Mouse (Mus musculus): ENCODE measurements around the gene Ssbp3. TPM values are rescaled to one million over a fixed set of nuclear protein-coding genes. Genes with fewer than 3 reads are reported as not detected.

Ssbp3 gene
- polyA plus RNA-seq, 1 experiment from 2014 or later = 22.8 TPM

DNA sequence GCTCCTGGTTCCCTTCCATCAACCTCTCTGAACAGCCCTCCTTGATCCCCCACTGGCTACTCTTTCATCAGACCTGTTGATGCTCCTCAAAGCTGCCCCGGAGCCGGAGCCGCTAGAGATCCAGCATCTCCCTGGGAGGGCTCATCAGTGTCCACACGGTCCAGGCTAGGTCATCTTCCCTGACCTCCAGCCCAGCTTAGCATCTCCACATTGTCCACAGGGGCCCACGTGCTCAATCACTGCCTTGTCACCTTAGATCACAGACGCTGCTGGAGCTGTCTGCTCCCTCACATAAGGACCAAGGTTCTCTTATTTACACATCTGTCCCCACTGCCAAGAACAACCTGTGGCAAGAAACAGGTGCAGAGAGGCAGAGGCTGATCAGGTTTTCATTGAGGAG, 9.8 kb upstream of the Ssbp3 start:
- DNase-seq (no peak), ATAC-seq (no peak)
- Histone ChIP-seq H3K36me3 (replicated peaks; ENCODE audit: insufficient read depth, low read length) (no peaks in the 10 kb centered on the region), H3K9me3 (ENCODE audit: low read length) (no peaks in the 10 kb centered on the region), H3K4me2 (ENCODE audit: low read depth, low read length) (no peak overlapping the region), H3K27ac (ENCODE audit: low read depth) (no peak overlapping the region), H3K9ac (replicated peaks) (no peak overlapping the region), H3K27me3 (ENCODE audit: insufficient read depth, low read length) (no peaks in the 10 kb centered on the region), H3K4me1 (ENCODE audit: insufficient read depth) (0 out of 2 replicates have a peak, but pooled peaks cover 3% of the 10 kb centered on the region), H3K4me3 (ENCODE audit: low read depth, low read length) (no peak overlapping the region)
- WGBS (ENCODE audit: insufficient replicate concordance) = 61% methylated on average over 6 of the region's 6 CpGs
- TF ChIP-seq CTCF (IDR thresholded peaks at IDR 0.05; ENCODE audit: low read depth) = no peak
- no peak for TF ChIP-seq EP300 (IDR thresholded peaks at IDR 0.05; ENCODE audit: low read depth)

DNA sequence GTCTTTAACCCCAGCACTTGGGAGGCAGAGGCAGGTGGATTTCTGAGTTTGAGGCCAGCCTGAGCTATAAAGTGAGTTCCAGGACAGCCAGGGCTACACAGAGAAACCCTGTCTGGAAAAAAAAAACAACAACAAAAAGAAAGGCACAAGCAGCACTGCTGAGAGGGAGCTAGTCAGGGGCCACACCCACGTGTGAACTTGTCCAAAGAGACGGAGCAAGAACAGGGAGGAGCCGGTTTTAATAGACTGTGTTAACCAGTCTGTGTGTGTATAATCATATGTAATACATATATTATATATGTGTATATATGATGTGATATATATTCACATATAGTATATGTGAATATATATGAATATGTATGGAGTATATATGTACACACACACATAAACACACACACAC, 8.9 kb upstream of the Ssbp3 start:
- no peak overlapping the region for H3K9ac ChIP-seq (replicated peaks)
- DNase-seq = no peak
- TF ChIP-seq EP300 (IDR thresholded peaks at IDR 0.05; ENCODE audit: low read depth) (no peak), CTCF (IDR thresholded peaks at IDR 0.05; ENCODE audit: low read depth) (no peak)
- H3K9me3 ChIP-seq (ENCODE audit: low read length) = no peaks in the 10 kb centered on the region
- no peaks in the 10 kb centered on the region for H3K27me3 ChIP-seq (ENCODE audit: insufficient read depth, low read length)
- ATAC-seq = no peak
- WGBS (ENCODE audit: insufficient replicate concordance) = 51% methylated on average over 3 of the region's 3 CpGs
- H3K4me1 ChIP-seq (ENCODE audit: insufficient read depth) = 0 out of 2 replicates have a peak, but pooled peaks cover 3% of the 10 kb centered on the region
- no peak overlapping the region for H3K27ac ChIP-seq (ENCODE audit: low read depth)
- no peaks in the 10 kb centered on the region for H3K36me3 ChIP-seq (replicated peaks; ENCODE audit: insufficient read depth, low read length)
- H3K4me3 ChIP-seq (ENCODE audit: low read depth, low read length) = no peak overlapping the region
- no peak overlapping the region for H3K4me2 ChIP-seq (ENCODE audit: low read depth, low read length)

DNA sequence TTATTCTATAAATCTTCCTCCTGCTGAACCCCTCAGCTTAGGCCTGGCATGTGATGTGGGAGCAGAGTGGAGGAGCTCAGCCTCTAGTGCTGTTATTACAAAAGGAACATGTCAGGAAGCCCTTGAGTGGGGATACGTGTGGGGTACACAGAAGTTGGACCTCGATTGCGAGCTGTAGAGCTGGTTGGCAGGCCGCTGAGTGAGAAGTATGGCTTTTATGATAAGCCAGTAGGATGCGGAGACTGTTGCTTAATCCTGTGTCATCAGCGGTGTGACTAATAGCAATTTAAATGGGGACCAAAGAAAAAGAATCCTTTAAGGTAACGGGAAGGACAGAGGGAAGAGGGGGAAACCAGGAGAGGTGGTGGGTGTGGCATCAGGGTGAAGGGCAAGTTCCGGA, 8.3 kb upstream of the Ssbp3 start:
- Histone ChIP-seq H3K4me1 (ENCODE audit: insufficient read depth) (peaks cover 3% of the 10 kb centered on the region; the same call in 1 of the 2 replicates), H3K4me2 (ENCODE audit: low read depth, low read length) (no peak overlapping the region), H3K9ac (replicated peaks) (no peak overlapping the region), H3K27ac (ENCODE audit: low read depth) (no peak overlapping the region), H3K4me3 (ENCODE audit: low read depth, low read length) (no peak overlapping the region), H3K27me3 (ENCODE audit: insufficient read depth, low read length) (no peaks in the 10 kb centered on the region), H3K9me3 (ENCODE audit: low read length) (no peaks in the 10 kb centered on the region), H3K36me3 (replicated peaks; ENCODE audit: insufficient read depth, low read length) (no peaks in the 10 kb centered on the region)
- ATAC-seq (peak; percentile 63), DNase-seq (no peak)
- TF ChIP-seq CTCF (IDR thresholded peaks at IDR 0.05; ENCODE audit: low read depth) (no peak), EP300 (IDR thresholded peaks at IDR 0.05; ENCODE audit: low read depth) (peak; percentile 28; the same call in 1 of the 2 replicates)
- 51% methylated on average over 8 of the region's 8 CpGs for WGBS (ENCODE audit: insufficient replicate concordance)

DNA sequence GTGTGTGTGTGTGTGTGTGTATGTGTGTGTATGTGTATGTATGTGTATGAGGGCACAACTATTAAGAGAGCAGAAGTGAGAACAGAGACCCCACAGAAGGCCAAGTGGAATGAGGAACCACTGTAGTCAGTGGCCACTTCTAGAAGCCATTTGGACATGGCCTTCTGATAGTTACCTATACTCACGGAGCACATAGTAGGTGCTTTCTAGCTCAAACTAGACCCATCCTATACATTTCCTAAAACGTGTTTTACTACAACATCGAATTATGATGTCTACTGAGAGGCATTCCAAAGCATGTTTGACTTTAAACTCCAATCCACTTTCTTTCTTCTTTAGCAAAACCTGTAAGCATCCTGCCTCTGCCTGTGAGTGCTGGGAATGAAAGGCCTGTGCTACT, 4.6 kb upstream of the Ssbp3 start:
- ATAC-seq (no peak), DNase-seq (no peak)
- TF ChIP-seq CTCF (IDR thresholded peaks at IDR 0.05; ENCODE audit: low read depth) (no peak), EP300 (IDR thresholded peaks at IDR 0.05; ENCODE audit: low read depth) (no peak)
- Histone ChIP-seq H3K27ac (ENCODE audit: low read depth) (no peak overlapping the region), H3K36me3 (replicated peaks; ENCODE audit: insufficient read depth, low read length) (no peaks in the 10 kb centered on the region), H3K9ac (replicated peaks) (no peak overlapping the region), H3K4me3 (ENCODE audit: low read depth, low read length) (no peak overlapping the region), H3K9me3 (ENCODE audit: low read length) (no peaks in the 10 kb centered on the region), H3K4me1 (ENCODE audit: insufficient read depth) (peaks cover 29% of the 10 kb centered on the region), H3K27me3 (ENCODE audit: insufficient read depth, low read length) (no peaks in the 10 kb centered on the region), H3K4me2 (ENCODE audit: low read depth, low read length) (no peak overlapping the region)
- 77% methylated on average over 3 of the region's 3 CpGs for WGBS (ENCODE audit: insufficient replicate concordance)

DNA sequence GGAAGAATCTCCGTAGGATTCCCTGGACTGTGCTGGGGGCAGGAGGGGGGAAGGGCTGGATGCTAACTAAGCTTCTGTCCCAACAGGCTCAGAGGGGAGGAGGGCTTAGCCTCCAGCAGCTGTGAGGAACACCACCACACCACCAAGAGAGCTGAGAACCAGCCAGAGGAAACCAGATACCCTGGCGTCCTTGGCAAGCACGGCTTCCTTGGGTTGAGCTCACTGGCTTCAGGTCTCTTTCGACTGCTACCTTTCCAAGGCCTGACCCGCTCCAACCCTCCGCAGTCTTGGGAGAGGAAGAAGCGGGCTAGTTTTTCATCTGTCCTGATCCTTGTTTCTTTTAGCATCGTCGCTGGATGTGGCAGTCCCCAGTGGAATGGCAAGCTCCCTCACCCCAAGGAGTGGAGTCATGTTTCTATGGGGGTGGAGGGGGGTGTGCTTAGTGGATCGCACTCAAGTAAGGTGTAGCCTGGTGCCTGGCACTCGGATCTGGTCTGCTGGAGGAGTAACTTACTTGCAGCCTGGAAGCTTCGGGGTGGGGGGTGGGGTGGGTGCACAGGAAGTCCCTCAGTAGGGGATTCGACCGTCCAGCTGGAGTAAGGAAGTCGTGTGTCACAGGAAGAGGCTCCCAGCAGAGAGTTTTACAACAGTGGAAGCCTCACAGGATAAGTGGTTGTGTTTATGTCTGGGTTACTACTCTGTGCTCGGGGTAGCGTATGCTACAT, 2.6 kb upstream of the Ssbp3 start:
- peak overlapping the region; percentile 21 for H3K4me3 ChIP-seq (ENCODE audit: low read depth, low read length)
- H3K4me2 ChIP-seq (ENCODE audit: low read depth, low read length) = peak overlapping the region; percentile 100
- TF ChIP-seq CTCF (IDR thresholded peaks at IDR 0.05; ENCODE audit: low read depth) (no peak), EP300 (IDR thresholded peaks at IDR 0.05; ENCODE audit: low read depth) (no peak)
- H3K27me3 ChIP-seq (ENCODE audit: insufficient read depth, low read length) = no peaks in the 10 kb centered on the region
- H3K9me3 ChIP-seq (ENCODE audit: low read length) = no peaks in the 10 kb centered on the region
- no peak for ATAC-seq
- DNase-seq = peak; percentile 50
- H3K4me1 ChIP-seq (ENCODE audit: insufficient read depth) = peaks cover 34% of the 10 kb centered on the region
- H3K9ac ChIP-seq (replicated peaks) = peak overlapping the region; percentile 31; the same call in 1 of the 2 replicates
- H3K27ac ChIP-seq (ENCODE audit: low read depth) = peak overlapping the region; percentile 91
- 13% methylated on average over 17 of the region's 17 CpGs for WGBS (ENCODE audit: insufficient replicate concordance)
- H3K36me3 ChIP-seq (replicated peaks; ENCODE audit: insufficient read depth, low read length) = no peaks in the 10 kb centered on the region

DNA sequence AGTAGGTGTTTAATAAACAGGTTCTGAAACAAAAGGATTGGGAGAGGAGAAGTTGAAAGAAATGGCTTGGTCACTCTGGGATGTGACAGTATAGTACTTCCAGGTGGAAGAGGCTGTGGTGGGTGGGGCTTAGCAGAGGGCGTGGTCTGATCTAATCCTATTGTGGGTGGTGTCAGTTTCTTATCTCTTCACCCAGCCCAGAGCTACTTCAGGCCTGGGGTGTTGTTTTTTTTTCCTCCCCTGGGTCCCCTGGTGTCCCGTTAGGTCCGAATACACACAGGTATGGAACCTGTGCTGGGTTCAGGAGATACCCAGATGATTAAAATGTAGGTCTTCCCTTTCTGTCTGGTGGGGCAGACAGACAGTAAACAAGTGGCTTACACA, 2.1 kb upstream of the Ssbp3 start:
- 10% methylated on average over 3 of the region's 3 CpGs for WGBS (ENCODE audit: insufficient replicate concordance)
- peak; percentile 57 for TF ChIP-seq EP300 (IDR thresholded peaks at IDR 0.05; ENCODE audit: low read depth)
- no peak for TF ChIP-seq CTCF (IDR thresholded peaks at IDR 0.05; ENCODE audit: low read depth)
- H3K36me3 ChIP-seq (replicated peaks; ENCODE audit: insufficient read depth, low read length) = no peaks in the 10 kb centered on the region; the same call in 1 of the 2 replicates
- no peaks in the 10 kb centered on the region for H3K9me3 ChIP-seq (ENCODE audit: low read length)
- peak overlapping the region; percentile 100 for H3K4me2 ChIP-seq (ENCODE audit: low read depth, low read length)
- peak overlapping the region; percentile 59 for H3K9ac ChIP-seq (replicated peaks)
- H3K4me1 ChIP-seq (ENCODE audit: insufficient read depth) = peaks cover 39% of the 10 kb centered on the region
- H3K27ac ChIP-seq (ENCODE audit: low read depth) = peak overlapping the region; percentile 91
- ATAC-seq (peak; percentile 34), DNase-seq (peak; percentile 87)
- H3K4me3 ChIP-seq (ENCODE audit: low read depth, low read length) = peak overlapping the region; percentile 21
- no peaks in the 10 kb centered on the region for H3K27me3 ChIP-seq (ENCODE audit: insufficient read depth, low read length)
